Mouse (Mus musculus) olfactory bulb, adult 2 months (tissue): ENCODE measurements around the gene Mxd1.

Source experiments
- CTCF ChIP-seq: fragments of 200-500 bp; IDR thresholded peaks from 2 replicates; pipeline ENCODE4 v1.5.1; 2012; ENCODE audit warnings: low read depth, mild to moderate bottlenecking, low read length, moderate library complexity; ENCODE audit not compliant: insufficient read depth
- POLR2A ChIP-seq: fragments of 200-500 bp; IDR thresholded peaks from 2 replicates; pipeline ENCODE4 v1.6.1; 2012; ENCODE audit warnings: mild to moderate bottlenecking, low read depth, low read length, moderate library complexity; ENCODE audit not compliant: insufficient read depth

DNA sequence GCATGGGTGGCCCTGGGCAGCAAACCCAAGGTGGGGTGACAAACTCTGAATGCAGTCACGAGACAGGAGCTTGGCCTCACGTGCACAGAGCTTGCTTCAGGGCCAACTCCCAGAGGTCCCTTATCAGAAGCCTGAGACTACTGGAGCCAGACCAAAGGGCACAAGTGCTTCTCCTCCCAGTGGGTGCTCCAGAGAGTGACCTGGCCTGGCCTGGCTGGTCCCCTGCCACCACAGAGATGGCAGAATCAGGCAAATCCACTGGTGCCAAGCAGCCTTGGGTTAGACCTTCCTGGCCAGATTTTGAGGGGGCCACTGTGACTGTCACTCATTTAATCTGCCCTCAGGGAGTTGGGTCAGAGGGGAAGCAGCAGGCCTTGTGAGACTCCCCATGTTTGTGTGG, 32.5 kb downstream of the Mxd1 start:
- no peak for TF ChIP-seq CTCF
- no peak for TF ChIP-seq POLR2A
